Mouse (Mus musculus): ENCODE results near the gene Eml6. TPM values are rescaled to one million over a fixed set of nuclear protein-coding genes. Genes with fewer than 3 reads are reported as not detected.

Eml6 gene
- total RNA-seq (2023) = 1 to 10 TPM; 9.1 to 9.3 TPM

GRCm38 (mm10) chr11:30025835-30026472, at the start of gene Eml6:
Gene Eml6 (minus strand): TSS chr11:30026033.

GRCm38 (mm10) chr11:29825271-29825718, 200.5 kb downstream of the Eml6 start, which contains the start of gene 4931440F15Rik:
Gene 4931440F15Rik (minus strand): TSS chr11:29825668.

Other genes with a start within 250 kb of the Eml6 start
- 1 to 10 TPM in 1 of 2 experiments, under 1 TPM in 1; 0.86 to 1.5 TPM for gene 4931440F15Rik, start 200.4 kb downstream of the Eml6 start, total RNA-seq (2023)
- gene Sptbn1, start 242.1 kb upstream of the Eml6 start, total RNA-seq (2023) = 10 to 100 TPM; 88.1 to 88.9 TPM

Data from monocyte, adult 59 days (primary cell).